Mouse (Mus musculus): ENCODE measurements around the gene Clip2. TPM values are rescaled to one million over a fixed set of nuclear protein-coding genes. Genes with fewer than 3 reads are reported as not detected.
A peak's percentile ranks its signal among the peaks of the same experiment; 100 is the strongest.

Clip2 gene
- polyA plus RNA-seq, 1 experiment = 59.1 TPM

GRCm38 (mm10) chr5:134521131-134521530 is 31.1 kb downstream of the Clip2 start:
- TF ChIP-seq CTCF (IDR thresholded peaks at IDR 0.05; ENCODE audit: borderline replicate concordance, insufficient read depth, low read depth, low read length) = no peak
- TF ChIP-seq POLR2A (IDR thresholded peaks at IDR 0.05; ENCODE audit: borderline replicate concordance, insufficient read depth, low read length) = no peak
- Histone ChIP-seq H3K4me1 (ENCODE audit: control insufficient read depth, insufficient read depth, low read length) (peaks cover 5% of the 10 kb centered on the region), H3K4me3 (replicated peaks; ENCODE audit: insufficient read depth, low read depth, low read length) (no peak overlapping the region), H3K27me3 (ENCODE audit: control insufficient read depth, insufficient read depth, low read length) (no peaks in the 10 kb centered on the region), H3K27ac (ENCODE audit: insufficient read depth, low read length) (no peak overlapping the region)
- DNase-seq = no peak
- WGBS = 62% methylated on average over 2 of the region's 2 CpGs

DNA sequence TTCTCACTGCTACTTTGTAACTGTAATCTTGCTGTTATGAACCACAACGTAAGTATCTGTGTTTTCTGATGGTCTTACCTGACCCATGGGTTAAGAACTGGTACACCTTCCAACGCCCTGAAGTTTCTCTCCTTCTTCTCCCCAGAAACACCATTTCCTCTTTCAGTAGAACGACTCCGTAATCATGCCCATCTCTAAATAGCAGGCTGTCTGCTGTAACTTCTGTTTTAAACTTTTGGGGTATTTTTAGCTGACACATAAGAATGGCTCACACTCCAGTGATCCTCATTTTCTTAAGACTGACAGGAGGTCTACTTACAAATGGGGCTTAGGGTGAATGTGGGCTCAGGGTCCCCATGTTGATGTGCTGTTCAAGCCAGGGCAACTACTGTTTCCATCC is 32.1 kb downstream of the Clip2 start:
- Histone ChIP-seq H3K4me1 (ENCODE audit: control insufficient read depth, insufficient read depth, low read length) (no peaks in the 10 kb centered on the region), H3K27me3 (ENCODE audit: control insufficient read depth, insufficient read depth, low read length) (no peaks in the 10 kb centered on the region), H3K4me3 (replicated peaks; ENCODE audit: insufficient read depth, low read depth, low read length) (no peak overlapping the region), H3K27ac (ENCODE audit: insufficient read depth, low read length) (no peak overlapping the region)
- no peak for DNase-seq
- 95% methylated on average over 4 of the region's 4 CpGs for WGBS
- no peak for TF ChIP-seq CTCF (IDR thresholded peaks at IDR 0.05; ENCODE audit: borderline replicate concordance, insufficient read depth, low read depth, low read length)
- no peak for TF ChIP-seq POLR2A (IDR thresholded peaks at IDR 0.05; ENCODE audit: borderline replicate concordance, insufficient read depth, low read length)

DNA sequence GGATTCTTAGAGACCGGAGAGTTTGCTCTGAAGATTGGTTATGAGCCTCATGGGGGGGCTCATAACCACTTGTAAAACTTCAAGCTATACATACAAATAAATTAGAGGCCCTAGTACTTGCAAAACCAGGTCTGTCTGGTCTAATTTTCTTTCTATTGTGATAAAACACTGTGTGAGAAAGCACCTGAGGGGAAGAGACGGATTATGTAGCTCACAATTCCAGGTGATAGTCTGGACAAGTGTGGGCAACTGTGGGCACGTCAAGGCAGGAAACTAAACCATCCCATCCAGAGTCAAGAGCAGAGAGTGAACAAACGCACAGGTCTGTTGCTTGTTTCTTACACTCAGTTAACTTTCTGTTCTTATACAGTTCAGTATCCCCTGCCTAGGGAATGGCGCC is 32.8 kb downstream of the Clip2 start:
- Histone ChIP-seq H3K4me3 (replicated peaks; ENCODE audit: insufficient read depth, low read depth, low read length) (no peak overlapping the region), H3K4me1 (ENCODE audit: control insufficient read depth, insufficient read depth, low read length) (no peaks in the 10 kb centered on the region), H3K27ac (ENCODE audit: insufficient read depth, low read length) (no peak overlapping the region), H3K27me3 (ENCODE audit: control insufficient read depth, insufficient read depth, low read length) (no peaks in the 10 kb centered on the region)
- 98% methylated on average over 5 of the region's 5 CpGs for WGBS
- no peak for DNase-seq
- TF ChIP-seq CTCF (IDR thresholded peaks at IDR 0.05; ENCODE audit: borderline replicate concordance, insufficient read depth, low read depth, low read length) (no peak), POLR2A (IDR thresholded peaks at IDR 0.05; ENCODE audit: borderline replicate concordance, insufficient read depth, low read length) (no peak)

- DNase-seq = no peak
- peaks cover 2% of the 10 kb centered on the region; the same call in 1 of the 2 replicates for H3K4me1 ChIP-seq (ENCODE audit: control insufficient read depth, insufficient read depth, low read length)
- H3K27ac ChIP-seq (ENCODE audit: insufficient read depth, low read length) = no peak overlapping the region
- no peaks in the 10 kb centered on the region for H3K27me3 ChIP-seq (ENCODE audit: control insufficient read depth, insufficient read depth, low read length)
- 36% methylated on average over 5 of the region's 5 CpGs for WGBS
- no peak overlapping the region for H3K4me3 ChIP-seq (replicated peaks; ENCODE audit: insufficient read depth, low read depth, low read length)
- no peak for TF ChIP-seq CTCF (IDR thresholded peaks at IDR 0.05; ENCODE audit: borderline replicate concordance, insufficient read depth, low read depth, low read length)
These were observed 40.1 kb downstream of the Clip2 start for GRCm38 (mm10) chr5:134512086-134512485.

GRCm38 (mm10) chr5:134510266-134510665 is 42.0 kb downstream of the Clip2 start:
- peaks cover 2% of the 10 kb centered on the region; the same call in 1 of the 2 replicates for H3K4me1 ChIP-seq (ENCODE audit: control insufficient read depth, insufficient read depth, low read length)
- 90% methylated on average over 5 of the region's 5 CpGs for WGBS
- no peaks in the 10 kb centered on the region for H3K27me3 ChIP-seq (ENCODE audit: control insufficient read depth, insufficient read depth, low read length)
- TF ChIP-seq POLR2A (IDR thresholded peaks at IDR 0.05; ENCODE audit: borderline replicate concordance, insufficient read depth, low read length) (no peak), CTCF (IDR thresholded peaks at IDR 0.05; ENCODE audit: borderline replicate concordance, insufficient read depth, low read depth, low read length) (no peak)
- no peak overlapping the region for H3K27ac ChIP-seq (ENCODE audit: insufficient read depth, low read length)
- H3K4me3 ChIP-seq (replicated peaks; ENCODE audit: insufficient read depth, low read depth, low read length) = no peak overlapping the region
- DNase-seq = no peak

- no peak for DNase-seq
- Histone ChIP-seq H3K4me3 (replicated peaks; ENCODE audit: insufficient read depth, low read depth, low read length) (no peak overlapping the region), H3K4me1 (ENCODE audit: control insufficient read depth, insufficient read depth, low read length) (peaks cover 2% of the 10 kb centered on the region; the same call in 1 of the 2 replicates), H3K27ac (ENCODE audit: insufficient read depth, low read length) (no peak overlapping the region), H3K27me3 (ENCODE audit: control insufficient read depth, insufficient read depth, low read length) (no peaks in the 10 kb centered on the region)
- TF ChIP-seq CTCF (IDR thresholded peaks at IDR 0.05; ENCODE audit: borderline replicate concordance, insufficient read depth, low read depth, low read length) (no peak), POLR2A (IDR thresholded peaks at IDR 0.05; ENCODE audit: borderline replicate concordance, insufficient read depth, low read length) (no peak)
- 92% methylated on average over 5 of the region's 5 CpGs for WGBS
These were observed 43.3 kb downstream of the Clip2 start for GRCm38 (mm10) chr5:134508965-134509364.

DNA sequence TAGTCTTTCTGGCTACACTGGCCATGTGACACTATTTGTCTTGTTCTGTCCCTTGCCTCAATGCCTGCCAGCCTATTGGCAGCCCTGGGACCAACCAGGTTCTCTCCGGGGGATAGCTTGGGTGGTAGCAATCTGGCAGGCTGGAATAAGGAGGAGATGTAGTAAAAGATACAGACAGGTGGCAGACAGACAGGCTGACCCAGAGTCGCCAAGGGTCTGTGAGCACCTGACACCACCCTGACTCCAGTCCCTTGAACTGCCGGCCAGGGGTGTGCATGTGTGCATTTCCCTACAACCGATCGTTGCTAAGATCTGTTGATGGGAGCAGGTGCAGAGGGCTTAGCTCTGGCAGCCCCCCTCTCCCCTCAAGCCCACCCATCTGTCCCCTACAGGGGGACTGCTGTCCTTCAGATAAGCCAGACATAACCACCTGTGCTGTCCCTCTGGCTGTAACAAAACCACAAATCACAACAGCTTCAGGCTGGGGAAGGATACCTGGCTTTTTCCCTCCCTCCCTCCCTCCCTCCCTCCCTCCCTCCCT is 44.3 kb downstream of the Clip2 start:
- TF ChIP-seq POLR2A (IDR thresholded peaks at IDR 0.05; ENCODE audit: borderline replicate concordance, insufficient read depth, low read length) (no peak), CTCF (IDR thresholded peaks at IDR 0.05; ENCODE audit: borderline replicate concordance, insufficient read depth, low read depth, low read length) (no peak)
- DNase-seq = no peak
- Histone ChIP-seq H3K4me1 (ENCODE audit: control insufficient read depth, insufficient read depth, low read length) (peaks cover 2% of the 10 kb centered on the region; the same call in 1 of the 2 replicates), H3K27me3 (ENCODE audit: control insufficient read depth, insufficient read depth, low read length) (no peaks in the 10 kb centered on the region), H3K4me3 (replicated peaks; ENCODE audit: insufficient read depth, low read depth, low read length) (no peak overlapping the region), H3K27ac (ENCODE audit: insufficient read depth, low read length) (no peak overlapping the region)
- 35% methylated on average over 5 of the region's 5 CpGs for WGBS

GRCm38 (mm10) chr5:134507307-134507706 is 44.9 kb downstream of the Clip2 start:
- no peaks in the 10 kb centered on the region for H3K27me3 ChIP-seq (ENCODE audit: control insufficient read depth, insufficient read depth, low read length)
- no peak overlapping the region for H3K4me3 ChIP-seq (replicated peaks; ENCODE audit: insufficient read depth, low read depth, low read length)
- H3K27ac ChIP-seq (ENCODE audit: insufficient read depth, low read length) = no peak overlapping the region
- DNase-seq = peak; percentile 76 to 85
- 16% methylated on average over 10 of the region's 10 CpGs for WGBS
- H3K4me1 ChIP-seq (ENCODE audit: control insufficient read depth, insufficient read depth, low read length) = peaks cover 2% of the 10 kb centered on the region; the same call in 1 of the 2 replicates
- peak; percentile 96 for TF ChIP-seq CTCF (IDR thresholded peaks at IDR 0.05; ENCODE audit: borderline replicate concordance, insufficient read depth, low read depth, low read length)
- TF ChIP-seq POLR2A (IDR thresholded peaks at IDR 0.05; ENCODE audit: borderline replicate concordance, insufficient read depth, low read length) = no peak
